Mouse (Mus musculus) limb, embryonic 12.5 days (tissue): ENCODE data around the gene Rbm43. TPM values are rescaled to one million over a fixed set of nuclear protein-coding genes. Genes with fewer than 3 reads are reported as not detected.

Experiments used
- ATAC-seq: fragments of 200-750 bp; cut with Nextera tagmentation; 2 replicates; pipeline ENCODE4 v1.8.0; 2017; ENCODE audit warnings: low read depth, moderate TSS enrichment; ENCODE audit not compliant: insufficient number of reproducible peaks, insufficient read depth, low FRiP score, low TSS enrichment
- H3K27ac ChIP-seq: fragments of 300-500 bp; sonication (generic); 2 replicates; pipeline ENCODE4 v1.5.1; 2016; ENCODE audit warnings: mild to moderate bottlenecking, moderate library complexity
- H3K27me3 ChIP-seq: fragments of 300-500 bp; sonication (generic); 2 replicates; pipeline ENCODE4 v1.6.1; 2016; ENCODE audit warnings: mild to moderate bottlenecking, moderate library complexity
- H3K36me3 ChIP-seq: fragments of 300-500 bp; sonication (generic); 2 replicates; pipeline ENCODE4 v1.6.1; 2016; ENCODE audit warnings: mild to moderate bottlenecking, moderate library complexity
- H3K4me1 ChIP-seq: fragments of 300-500 bp; sonication (generic); replicated peaks from 2 replicates; pipeline ENCODE4 v1.6.1; 2016
- H3K4me2 ChIP-seq: fragments of 300-500 bp; sonication (generic); 2 replicates; pipeline ENCODE4 v1.6.1; 2016; ENCODE audit warnings: mild to moderate bottlenecking, moderate library complexity
- H3K4me3 ChIP-seq: fragments of 300-500 bp; sonication (generic); replicated peaks from 2 replicates; pipeline ENCODE4 v1.5.1; 2016; ENCODE audit warnings: mild to moderate bottlenecking
- H3K9ac ChIP-seq: fragments of 300-500 bp; sonication (generic); replicated peaks from 2 replicates; pipeline ENCODE4 v1.6.1; 2016; ENCODE audit warnings: mild to moderate bottlenecking, moderate library complexity
- H3K9me3 ChIP-seq: fragments of 300-500 bp; sonication (generic); 2 replicates; pipeline ENCODE4 v1.6.1; 2016; ENCODE audit warnings: mild to moderate bottlenecking, moderate library complexity
- WGBS: fragments of 180-500 bp; shearing (Covaris S2); methylation state at CpG from one replicate; pipeline ENCODE4 v1.1.7; 2016; 5-methylcytosine and 5-hydroxymethylcytosine counted together
- polyA plus RNA-seq: library from polyadenylated mRNA; unstranded; fragments of >200 nt; fragmentation: Nextera tagmentation; extraction: Ambion mirVana; gene quantifications from 2 replicates; pipeline ENCODE4 v1.2.1, GENCODE M21; 2016

The Rbm43 gene
- 11.4 and 11.8 TPM in 2 replicates for polyA plus RNA-seq

- H3K4me3 ChIP-seq: peak within 1 kb of the TSS; percentile 56
- H3K4me1 ChIP-seq: peaks cover 12% of the 10 kb centered on the region
- peak; percentile 64; the same call in 1 of the 2 replicates for ATAC-seq
- peak within 1 kb of the TSS; percentile 56 for H3K27ac ChIP-seq
- H3K9ac ChIP-seq: peak within 1 kb of the TSS; percentile 69
- no peaks in the 10 kb centered on the region for H3K36me3 ChIP-seq
- peak within 1 kb of the TSS; percentile 76 for H3K4me2 ChIP-seq
- H3K9me3 ChIP-seq: no peaks in the 10 kb centered on the region
- H3K27me3 ChIP-seq: peaks cover 7% of the 10 kb centered on the region; the same call in 1 of the 2 replicates
- WGBS: 1% methylated on average over 48 of the region's 48 CpGs
Measured at GRCm38 (mm10) chr2:51934574-51935334, at the start of gene Rbm43. Gene Rbm43 (minus strand): TSS chr2:51935163.

GRCm38 (mm10) chr2:51982288-51982687, 47.3 kb upstream of the Rbm43 start:
- no peaks in the 10 kb centered on the region for H3K27me3 ChIP-seq
- peaks cover 6% of the 10 kb centered on the region; the same call in 1 of the 2 replicates for H3K9me3 ChIP-seq
- H3K4me3 ChIP-seq: no peak overlapping the region
- WGBS: 51% methylated on average over 13 of the region's 13 CpGs
- H3K36me3 ChIP-seq: no peaks in the 10 kb centered on the region
- no peaks in the 10 kb centered on the region for H3K4me1 ChIP-seq
- no peak for ATAC-seq
- H3K9ac ChIP-seq: no peak overlapping the region
- H3K4me2 ChIP-seq: peak overlapping the region; percentile 19; the same call in 1 of the 2 replicates
- no peak overlapping the region for H3K27ac ChIP-seq

GRCm38 (mm10) chr2:51981630-51982029, 46.7 kb upstream of the Rbm43 start:
- Histone ChIP-seq H3K4me2 (0 out of 2 replicates have a peak overlapping the region, but pooled peaks have one; percentile 7), H3K9me3 (peaks cover 6% of the 10 kb centered on the region; the same call in 1 of the 2 replicates), H3K4me1 (no peaks in the 10 kb centered on the region), H3K9ac (no peak overlapping the region), H3K4me3 (no peak overlapping the region), H3K36me3 (no peaks in the 10 kb centered on the region), H3K27ac (0 out of 2 replicates have a peak overlapping the region, but pooled peaks have one; percentile 25), H3K27me3 (no peaks in the 10 kb centered on the region)
- WGBS: 53% methylated on average over 11 of the region's 11 CpGs
- ATAC-seq: no peak

GRCm38 (mm10) chr2:51973410-51973968, 38.5 kb upstream of the Rbm43 start, which contains the start of gene Nmi:
Gene Nmi (minus strand): TSS chr2:51973494.
- ATAC-seq: no peak
- 79% methylated on average over 9 of the region's 9 CpGs for WGBS
- Histone ChIP-seq H3K9ac (peak within 1 kb of the TSS; percentile 73), H3K4me3 (peak within 1 kb of the TSS; percentile 67), H3K4me2 (peak within 1 kb of the TSS; percentile 63), H3K27ac (peak within 1 kb of the TSS; percentile 74), H3K4me1 (no peaks in the 10 kb centered on the region), H3K27me3 (no peaks in the 10 kb centered on the region), H3K9me3 (no peaks in the 10 kb centered on the region), H3K36me3 (no peaks in the 10 kb centered on the region)

- 2% methylated on average over 40 of the region's 40 CpGs for WGBS
- Histone ChIP-seq H3K27ac (peak overlapping the region; percentile 74), H3K36me3 (no peaks in the 10 kb centered on the region), H3K4me3 (peak overlapping the region; percentile 67), H3K27me3 (no peaks in the 10 kb centered on the region), H3K4me1 (no peaks in the 10 kb centered on the region), H3K9me3 (no peaks in the 10 kb centered on the region), H3K4me2 (peak overlapping the region; percentile 63), H3K9ac (peak overlapping the region; percentile 73)
- peak; percentile 65; the same call in 1 of the 2 replicates for ATAC-seq
Measured at GRCm38 (mm10) chr2:51972641-51973409, 37.9 kb upstream of the Rbm43 start.

GRCm38 (mm10) chr2:51972142-51972541, 37.2 kb upstream of the Rbm43 start:
- no peaks in the 10 kb centered on the region for H3K4me1 ChIP-seq
- peak overlapping the region; percentile 67 for H3K4me3 ChIP-seq
- H3K9ac ChIP-seq: no peak overlapping the region
- peak overlapping the region; percentile 63 for H3K4me2 ChIP-seq
- WGBS: 56% methylated on average over 5 of the region's 5 CpGs
- no peaks in the 10 kb centered on the region for H3K27me3 ChIP-seq
- no peak overlapping the region; the same call in 1 of the 2 replicates for H3K27ac ChIP-seq
- H3K36me3 ChIP-seq: no peaks in the 10 kb centered on the region
- H3K9me3 ChIP-seq: no peaks in the 10 kb centered on the region
- ATAC-seq: 0 out of 2 replicates have a peak, but pooled peaks have one; percentile 9

DNA sequence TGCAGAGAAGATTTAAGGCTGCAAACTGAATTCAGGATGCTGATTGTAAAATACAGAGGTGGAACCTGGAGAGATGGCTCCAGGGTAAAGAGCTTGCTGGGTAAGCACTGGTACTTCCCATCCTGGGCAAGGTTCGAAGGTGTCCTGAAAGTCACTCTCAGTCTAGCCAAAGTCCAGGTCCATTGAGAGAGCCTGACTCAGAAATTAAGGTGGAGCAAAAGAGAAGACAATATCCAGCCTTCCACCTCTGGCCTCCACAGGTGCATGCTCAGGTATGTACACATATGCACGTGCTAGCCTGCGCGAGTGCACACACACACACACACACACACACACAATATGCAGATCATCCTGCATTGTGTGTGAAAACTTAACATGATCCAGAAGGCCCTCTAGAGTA, 35.9 kb upstream of the Rbm43 start:
- Histone ChIP-seq H3K4me3 (no peak overlapping the region), H3K36me3 (no peaks in the 10 kb centered on the region), H3K27ac (no peak overlapping the region), H3K27me3 (no peaks in the 10 kb centered on the region), H3K9me3 (no peaks in the 10 kb centered on the region), H3K4me2 (no peak overlapping the region), H3K4me1 (no peaks in the 10 kb centered on the region), H3K9ac (no peak overlapping the region)
- no peak for ATAC-seq
- WGBS: 98% methylated on average over 4 of the region's 4 CpGs

DNA sequence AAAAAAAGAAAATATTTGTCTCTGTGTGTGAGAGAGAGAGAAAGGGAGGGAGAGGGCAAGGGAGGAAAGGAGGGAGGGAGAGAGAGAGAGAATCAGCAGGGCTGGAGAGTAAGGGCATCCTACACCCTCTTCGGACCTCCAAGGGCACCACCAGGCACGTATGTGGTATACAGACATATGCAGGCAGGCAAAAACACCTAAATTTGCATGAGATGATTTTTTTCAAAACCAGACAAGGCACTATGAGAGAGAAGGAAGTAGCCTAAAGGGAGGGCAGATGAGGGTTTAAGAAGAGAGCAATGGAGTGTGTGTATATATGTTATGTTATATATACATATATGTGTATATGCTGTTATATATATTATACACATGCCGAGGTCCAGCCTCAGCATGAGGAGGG, 32.3 kb upstream of the Rbm43 start:
- H3K9ac ChIP-seq: no peak overlapping the region
- H3K9me3 ChIP-seq: no peaks in the 10 kb centered on the region
- ATAC-seq: no peak
- no peak overlapping the region for H3K4me2 ChIP-seq
- H3K27me3 ChIP-seq: no peaks in the 10 kb centered on the region
- H3K27ac ChIP-seq: no peak overlapping the region
- H3K36me3 ChIP-seq: no peaks in the 10 kb centered on the region
- no peak overlapping the region for H3K4me3 ChIP-seq
- WGBS: 84% methylated on average over 3 of the region's 3 CpGs
- no peaks in the 10 kb centered on the region for H3K4me1 ChIP-seq

GRCm38 (mm10) chr2:51953648-51954204, 18.8 kb upstream of the Rbm43 start:
- Histone ChIP-seq H3K9me3 (no peaks in the 10 kb centered on the region), H3K27ac (no peak overlapping the region), H3K4me2 (no peak overlapping the region), H3K36me3 (no peaks in the 10 kb centered on the region), H3K4me1 (peaks cover 9% of the 10 kb centered on the region; the same call in 1 of the 2 replicates), H3K9ac (no peak overlapping the region), H3K27me3 (no peaks in the 10 kb centered on the region), H3K4me3 (no peak overlapping the region)
- ATAC-seq: no peak
- 77% methylated on average over 7 of the region's 7 CpGs for WGBS

DNA sequence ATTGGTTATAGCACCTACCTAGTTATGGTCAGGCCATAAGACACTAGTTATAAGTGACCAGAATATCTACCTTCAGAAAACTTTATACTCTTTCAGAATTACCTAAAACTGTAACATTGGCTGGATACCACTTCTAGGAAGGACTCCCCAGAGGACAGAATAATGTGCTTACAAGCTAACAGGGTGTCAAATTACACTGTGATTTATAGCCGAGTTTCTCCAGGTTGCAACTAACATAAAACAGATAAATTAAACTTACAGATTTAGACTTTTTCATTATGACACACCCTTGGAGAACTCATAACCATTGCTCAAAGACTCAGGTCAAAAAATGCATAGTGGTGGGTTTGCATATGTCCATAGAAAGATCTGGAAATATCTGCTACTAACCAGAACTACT, 15.9 kb upstream of the Rbm43 start:
- Histone ChIP-seq H3K4me3 (no peak overlapping the region), H3K36me3 (no peaks in the 10 kb centered on the region), H3K9ac (no peak overlapping the region), H3K27me3 (no peaks in the 10 kb centered on the region), H3K4me2 (no peak overlapping the region), H3K27ac (no peak overlapping the region), H3K9me3 (no peaks in the 10 kb centered on the region), H3K4me1 (peaks cover 9% of the 10 kb centered on the region; the same call in 1 of the 2 replicates)
- no peak for ATAC-seq
- WGBS: 16% methylated on average over 1 of the region's 1 CpGs
